Mouse (Mus musculus) lung, postnatal 10 days (tissue): ENCODE measurements around the gene Pim1.

Source experiments
- DNase-seq: peaks from one replicate; pipeline ENCODE4 v3.0.0; 2021

The Pim1 gene

GRCm38 (mm10) chr17:29465405-29466010 is 25.0 kb upstream of the Pim1 start:
- no peak for DNase-seq

- no peak for DNase-seq
Observed at GRCm38 (mm10) chr17:29467030-29467429, 23.5 kb upstream of the Pim1 start.

- no peak for DNase-seq
Observed at GRCm38 (mm10) chr17:29473466-29473865, 17.1 kb upstream of the Pim1 start.

GRCm38 (mm10) chr17:29474036-29474435 is 16.5 kb upstream of the Pim1 start:
- no peak for DNase-seq

GRCm38 (mm10) chr17:29475142-29475541 is 15.4 kb upstream of the Pim1 start:
- DNase-seq: no peak

- DNase-seq: no peak
Observed at GRCm38 (mm10) chr17:29476461-29476860, 14.1 kb upstream of the Pim1 start.

GRCm38 (mm10) chr17:29477357-29477756 is 13.2 kb upstream of the Pim1 start:
- no peak for DNase-seq

GRCm38 (mm10) chr17:29478271-29478670 is 12.3 kb upstream of the Pim1 start:
- DNase-seq: no peak

- DNase-seq: no peak
Observed at GRCm38 (mm10) chr17:29480256-29480655, 10.3 kb upstream of the Pim1 start.

- no peak for DNase-seq
Observed at GRCm38 (mm10) chr17:29482632-29483031, 7.9 kb upstream of the Pim1 start.

- no peak for DNase-seq
Observed at GRCm38 (mm10) chr17:29483282-29483681, 7.3 kb upstream of the Pim1 start.

GRCm38 (mm10) chr17:29484431-29484830 is 6.1 kb upstream of the Pim1 start:
- DNase-seq: no peak

- no peak for DNase-seq
Observed at GRCm38 (mm10) chr17:29485336-29486233, 5.0 kb upstream of the Pim1 start.

- no peak for DNase-seq
Observed at GRCm38 (mm10) chr17:29488257-29488977, 2.1 kb upstream of the Pim1 start.

- DNase-seq: peak; percentile 65
Observed at GRCm38 (mm10) chr17:29488978-29489970, 1.3 kb upstream of the Pim1 start.

GRCm38 (mm10) chr17:29489971-29490712 is 411 bp upstream of the Pim1 start:
- peak; percentile 99 for DNase-seq

- peak; percentile 72 for DNase-seq
Observed at GRCm38 (mm10) chr17:29491591-29492268, 1.2 kb downstream of the Pim1 start.

- peak; percentile 83 for DNase-seq
Observed at GRCm38 (mm10) chr17:29492269-29493191, 2.0 kb downstream of the Pim1 start.

GRCm38 (mm10) chr17:29493461-29493980 is 3.0 kb downstream of the Pim1 start:
- no peak for DNase-seq
